Mouse (Mus musculus): ENCODE results near the gene Vmn1r95. TPM values are rescaled to one million over a fixed set of nuclear protein-coding genes. Genes with fewer than 3 reads are reported as not detected.
"Not testable (repeated sequence)": the region's sequence is repeated elsewhere in the genome, so short reads cannot be mapped to it uniquely, and the experiment has no call there.

Vmn1r95 gene
- total RNA-seq (2014; rRNA removed) (not detected in 2 replicates), polyA plus RNA-seq (2015; fragmentation: Nextera tagmentation; extraction: Ambion mirVana) (not detected in 2 replicates)

- H3K27ac ChIP-seq (ENCODE audit: low read depth, low read length); H3K36me3 ChIP-seq (ENCODE audit: insufficient read depth, low read length); H3K4me3 ChIP-seq (ENCODE audit: low read depth, low read length); H3K27me3 ChIP-seq (ENCODE audit: insufficient read depth, low read length); H3K4me1 ChIP-seq (ENCODE audit: insufficient read depth, low read length); DNase-seq (ENCODE audit: low spot score); H3K9me3 ChIP-seq (ENCODE audit: low read length); ATAC-seq (ENCODE audit: low FRiP score); H3K9ac ChIP-seq (replicated peaks; ENCODE audit: low read length, poor library complexity, severe bottlenecking); H3K4me2 ChIP-seq (ENCODE audit: low read depth, low read length, poor library complexity, severe bottlenecking): not testable (repeated sequence)
- no CpG with 5 or more reads among the region's 3 CpGs for WGBS
These were observed at the start of gene Vmn1r95 for GRCm38 (mm10) chr7:20193410-20193809. Vmn1r95 (plus strand) TSS chr7:20193710.

- not testable (repeated sequence) for H3K9ac ChIP-seq (replicated peaks; ENCODE audit: low read length, poor library complexity, severe bottlenecking); H3K4me1 ChIP-seq (ENCODE audit: insufficient read depth, low read length); DNase-seq (ENCODE audit: low spot score); H3K27me3 ChIP-seq (ENCODE audit: insufficient read depth, low read length); H3K9me3 ChIP-seq (ENCODE audit: low read length); H3K27ac ChIP-seq (ENCODE audit: low read depth, low read length); H3K4me2 ChIP-seq (ENCODE audit: low read depth, low read length, poor library complexity, severe bottlenecking); H3K4me3 ChIP-seq (ENCODE audit: low read depth, low read length); H3K36me3 ChIP-seq (ENCODE audit: insufficient read depth, low read length); ATAC-seq (ENCODE audit: low FRiP score)
- WGBS: no CpG with 5 or more reads among the region's 3 CpGs
These were observed 25.2 kb upstream of the Vmn1r95 start, which contains the start of gene Vmn1r94 for GRCm38 (mm10) chr7:20168277-20168676. Vmn1r94 (minus strand) TSS chr7:20168377.

- not testable (repeated sequence) for H3K4me3 ChIP-seq (ENCODE audit: low read depth, low read length); H3K9me3 ChIP-seq (ENCODE audit: low read length); H3K9ac ChIP-seq (replicated peaks; ENCODE audit: low read length, poor library complexity, severe bottlenecking); H3K4me2 ChIP-seq (ENCODE audit: low read depth, low read length, poor library complexity, severe bottlenecking); DNase-seq (ENCODE audit: low spot score); H3K4me1 ChIP-seq (ENCODE audit: insufficient read depth, low read length); H3K27me3 ChIP-seq (ENCODE audit: insufficient read depth, low read length); ATAC-seq (ENCODE audit: low FRiP score); H3K36me3 ChIP-seq (ENCODE audit: insufficient read depth, low read length); H3K27ac ChIP-seq (ENCODE audit: low read depth, low read length)
- no CpG with 5 or more reads among the region's 2 CpGs for WGBS
These were observed 12.0 kb downstream of the Vmn1r95 start, which contains the start of gene Gm6164 for GRCm38 (mm10) chr7:20205507-20205906. Gm6164 (minus strand) TSS chr7:20205607.

GRCm38 (mm10) chr7:20233728-20234127, 40.2 kb downstream of the Vmn1r95 start, which contains the start of gene Gm4498:
Gm4498 (minus strand) TSS chr7:20233828.
- H3K36me3 ChIP-seq (ENCODE audit: insufficient read depth, low read length); H3K4me3 ChIP-seq (ENCODE audit: low read depth, low read length); DNase-seq (ENCODE audit: low spot score); H3K4me2 ChIP-seq (ENCODE audit: low read depth, low read length, poor library complexity, severe bottlenecking); H3K27ac ChIP-seq (ENCODE audit: low read depth, low read length); H3K27me3 ChIP-seq (ENCODE audit: insufficient read depth, low read length); H3K9me3 ChIP-seq (ENCODE audit: low read length); H3K4me1 ChIP-seq (ENCODE audit: insufficient read depth, low read length); H3K9ac ChIP-seq (replicated peaks; ENCODE audit: low read length, poor library complexity, severe bottlenecking); ATAC-seq (ENCODE audit: low FRiP score): not testable (repeated sequence)
- WGBS: no CpG with 5 or more reads among the region's 2 CpGs

Other genes starting within 250 kb of the Vmn1r95 start
- gene Igsf23, start 243.0 kb upstream of the Vmn1r95 start, total RNA-seq (2014; rRNA removed): not detected in 2 replicates
- not detected in 2 replicates for gene Igsf23, start 243.0 kb upstream of the Vmn1r95 start, polyA plus RNA-seq (2015; fragmentation: Nextera tagmentation; extraction: Ambion mirVana)
- gene Ceacam20, start 228.3 kb upstream of the Vmn1r95 start, total RNA-seq (2014; rRNA removed): not detected in 2 replicates
- not detected in 2 replicates for gene Ceacam20, start 228.3 kb upstream of the Vmn1r95 start, polyA plus RNA-seq (2015; fragmentation: Nextera tagmentation; extraction: Ambion mirVana)
- gene Nlrp9b, start 202.2 kb upstream of the Vmn1r95 start, total RNA-seq (2014; rRNA removed): not detected in 2 replicates
- not detected in 2 replicates for gene Nlrp9b, start 202.2 kb upstream of the Vmn1r95 start, polyA plus RNA-seq (2015; fragmentation: Nextera tagmentation; extraction: Ambion mirVana)
- gene Vmn1r91, start 94.0 kb upstream of the Vmn1r95 start, total RNA-seq (2014; rRNA removed): not detected in 2 replicates
- not detected in 2 replicates for gene Vmn1r91, start 94.0 kb upstream of the Vmn1r95 start, polyA plus RNA-seq (2015; fragmentation: Nextera tagmentation; extraction: Ambion mirVana)
- gene Gm16442, start 71.1 kb upstream of the Vmn1r95 start, total RNA-seq (2014; rRNA removed): not detected in 2 replicates
- gene Gm16442, start 71.1 kb upstream of the Vmn1r95 start, polyA plus RNA-seq (2015; fragmentation: Nextera tagmentation; extraction: Ambion mirVana): not detected in 2 replicates
- not detected in 2 replicates for gene Vmn1r93, start 54.6 kb upstream of the Vmn1r95 start, total RNA-seq (2014; rRNA removed)
- gene Vmn1r93, start 54.6 kb upstream of the Vmn1r95 start, polyA plus RNA-seq (2015; fragmentation: Nextera tagmentation; extraction: Ambion mirVana): not detected in 2 replicates
- gene Vmn1r94, start 25.3 kb upstream of the Vmn1r95 start, total RNA-seq (2014; rRNA removed): not detected in 2 replicates
- gene Vmn1r94, start 25.3 kb upstream of the Vmn1r95 start, polyA plus RNA-seq (2015; fragmentation: Nextera tagmentation; extraction: Ambion mirVana): not detected in 2 replicates
- not detected in 2 replicates for gene Gm6164, start 11.9 kb downstream of the Vmn1r95 start, total RNA-seq (2014; rRNA removed)
- gene Gm6164, start 11.9 kb downstream of the Vmn1r95 start, polyA plus RNA-seq (2015; fragmentation: Nextera tagmentation; extraction: Ambion mirVana): not detected in 2 replicates
- gene Gm4498, start 40.1 kb downstream of the Vmn1r95 start, total RNA-seq (2014; rRNA removed): not detected in 2 replicates
- not detected in 2 replicates for gene Gm4498, start 40.1 kb downstream of the Vmn1r95 start, polyA plus RNA-seq (2015; fragmentation: Nextera tagmentation; extraction: Ambion mirVana)
- gene Gm5890, start 69.1 kb downstream of the Vmn1r95 start, total RNA-seq (2014; rRNA removed): not detected in 2 replicates
- not detected in 2 replicates for gene Gm5890, start 69.1 kb downstream of the Vmn1r95 start, polyA plus RNA-seq (2015; fragmentation: Nextera tagmentation; extraction: Ambion mirVana)
- not detected in 2 replicates for gene Gm4133, start 140.4 kb downstream of the Vmn1r95 start, total RNA-seq (2014; rRNA removed)
- gene Gm4133, start 140.4 kb downstream of the Vmn1r95 start, polyA plus RNA-seq (2015; fragmentation: Nextera tagmentation; extraction: Ambion mirVana): not detected in 2 replicates
- gene Gm5728, start 181.7 kb downstream of the Vmn1r95 start, total RNA-seq (2014; rRNA removed): not detected in 2 replicates
- not detected in 2 replicates for gene Gm5728, start 181.7 kb downstream of the Vmn1r95 start, polyA plus RNA-seq (2015; fragmentation: Nextera tagmentation; extraction: Ambion mirVana)
- gene Vmn1r100, start 224.2 kb downstream of the Vmn1r95 start, total RNA-seq (2014; rRNA removed): not detected in 2 replicates
- gene Vmn1r100, start 224.2 kb downstream of the Vmn1r95 start, polyA plus RNA-seq (2015; fragmentation: Nextera tagmentation; extraction: Ambion mirVana): not detected in 2 replicates
- not detected in 2 replicates for gene Vmn1r101, start 248.9 kb downstream of the Vmn1r95 start, total RNA-seq (2014; rRNA removed)
- gene Vmn1r101, start 248.9 kb downstream of the Vmn1r95 start, polyA plus RNA-seq (2015; fragmentation: Nextera tagmentation; extraction: Ambion mirVana): not detected in 2 replicates

Data from midbrain, postnatal 0 days (tissue).